Mouse (Mus musculus) heart, adult 2 months (tissue): ENCODE data around the gene Gak. TPM values are rescaled to one million over a fixed set of nuclear protein-coding genes. Genes with fewer than 3 reads are reported as not detected.

Experiments used
- DNase-seq, 2 experiments: peaks; one replicate each; pipeline ENCODE4 v3.0.0; 2021
- H3K27ac ChIP-seq: fragments of 200-600 bp; 2 replicates; pipeline ENCODE4 v1.8.1; 2022
- H3K27me3 ChIP-seq: fragments of 200-500 bp; 2 replicates; pipeline ENCODE4 v1.6.1; 2012; ENCODE audit warnings: mild to moderate bottlenecking, low read length, inconsistent platforms, mixed read lengths; ENCODE audit not compliant: control insufficient read depth, insufficient read depth
- H3K36me3 ChIP-seq: fragments of 200-500 bp; 2 replicates; pipeline ENCODE4 v1.6.1; 2012; ENCODE audit warnings: low read length, inconsistent platforms; ENCODE audit not compliant: control insufficient read depth, insufficient read depth
- H3K4me1 ChIP-seq: fragments of 200-500 bp; 2 replicates; pipeline ENCODE4 v1.6.1; 2011; ENCODE audit warnings: low read length; ENCODE audit not compliant: control insufficient read depth, insufficient read depth
- H3K4me3 ChIP-seq: fragments of 200-600 bp; 2 replicates; pipeline ENCODE4 v1.8.1; 2022
- H3K79me2 ChIP-seq: fragments of 200-500 bp; replicated peaks from 2 replicates; pipeline ENCODE4 v1.6.1; 2012; ENCODE audit warnings: mild to moderate bottlenecking, inconsistent platforms, low read length, moderate library complexity, mixed read lengths; ENCODE audit not compliant: control insufficient read depth, insufficient read depth
- H3K9ac ChIP-seq: fragments of 200-500 bp; 2 replicates; pipeline ENCODE4 v1.6.1; 2012; ENCODE audit warnings: low read depth, mild to moderate bottlenecking, control low read depth, inconsistent platforms, low read length, mixed read lengths
- CTCF ChIP-seq: fragments of 200-600 bp; IDR thresholded peaks from 2 replicates; pipeline ENCODE4 v1.8.1; 2022; ENCODE audit warnings: antibody characterized with exemption, mild to moderate bottlenecking, moderate library complexity
- EP300 ChIP-seq: fragments of 200-500 bp; IDR thresholded peaks from 2 replicates; pipeline ENCODE4 v1.6.1; 2011; ENCODE audit warnings: low read depth, low read length, control low read depth; ENCODE audit not compliant: insufficient read depth
- POLR2A ChIP-seq: fragments of 200-500 bp; IDR thresholded peaks from 2 replicates; pipeline ENCODE4 v1.6.1; 2011; ENCODE audit warnings: mild to moderate bottlenecking, low read depth, low read length, control low read depth; ENCODE audit not compliant: insufficient read depth
- WGBS: fragments of 180-500 bp; shearing (Covaris S2); methylation state at CpG from one replicate; pipeline ENCODE4 v1.1.7; 2018; 5-methylcytosine and 5-hydroxymethylcytosine counted together
- intact Hi-C: fragments of 180-260 bp; cut with DNase I; formaldehyde crosslinking; loops from one replicate; pipeline ENCODE4 v1.15.1; 2025
- polyA plus RNA-seq: library from polyadenylated mRNA; depleted of rRNA; stranded (reverse); fragments of >200 nt; gene quantifications from 2 replicates; pipeline ENCODE4 v1.2.3, GENCODE M21; 2012
- total RNA-seq, 2 experiments: library from RNA; stranded (reverse); gene quantifications; 2 replicates each; pipeline ENCODE4 v1.2.3; 2021

The Gak gene
- total and polyA plus RNA-seq, 3 experiments = 19.6 to 23.3 (median 20.4) TPM

DNA sequence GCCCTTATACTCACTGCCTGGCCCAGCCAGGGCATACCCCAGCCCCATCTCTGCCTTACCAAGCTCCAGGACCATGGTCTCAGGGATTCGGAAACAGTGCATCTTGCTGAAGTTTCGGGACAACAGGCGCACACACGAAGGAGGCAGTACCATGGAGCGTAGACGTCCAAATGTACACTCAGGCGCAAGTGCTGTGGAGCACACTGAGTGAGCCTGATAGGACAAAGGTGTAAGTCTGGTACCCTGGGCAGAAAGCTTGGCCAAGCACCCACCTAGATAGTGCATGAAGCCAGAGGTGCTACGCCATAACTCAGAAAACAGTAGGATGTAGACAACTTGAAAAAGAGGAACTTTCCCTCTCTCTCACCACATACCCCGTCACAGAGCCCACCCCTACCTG lies 25.8 kb upstream of the Gak start:
- H3K27me3 ChIP-seq = no peaks in the 10 kb centered on the region
- H3K79me2 ChIP-seq = peaks cover 3% of the 10 kb centered on the region; the same call in 1 of the 2 replicates
- intact Hi-C loops = no loop called here
- no peak overlapping the region for H3K27ac ChIP-seq
- WGBS = 95% methylated on average over 9 of the region's 9 CpGs
- TF ChIP-seq POLR2A = no peak
- no peak for TF ChIP-seq CTCF
- TF ChIP-seq EP300 = no peak
- H3K4me1 ChIP-seq = peaks cover 6% of the 10 kb centered on the region
- H3K9ac ChIP-seq = no peak overlapping the region
- H3K36me3 ChIP-seq = no peaks in the 10 kb centered on the region
- H3K4me3 ChIP-seq = no peak overlapping the region
- DNase-seq = no peak

GRCm38 (mm10) chr5:108654444-108654990 lies 25.0 kb upstream of the Gak start:
- Histone ChIP-seq H3K9ac (no peak overlapping the region), H3K27ac (no peak overlapping the region), H3K36me3 (no peaks in the 10 kb centered on the region), H3K79me2 (peaks cover 3% of the 10 kb centered on the region; the same call in 1 of the 2 replicates), H3K27me3 (no peaks in the 10 kb centered on the region), H3K4me1 (peaks cover 2% of the 10 kb centered on the region), H3K4me3 (no peak overlapping the region)
- TF ChIP-seq EP300 (no peak), CTCF (no peak), POLR2A (no peak)
- DNase-seq = no peak
- intact Hi-C loops = loop anchor here (5.0 kb wide), 1 partner anchor 227 kb away; no protein-coding TSS in a partner anchor
- 93% methylated on average over 10 of the region's 10 CpGs for WGBS

DNA sequence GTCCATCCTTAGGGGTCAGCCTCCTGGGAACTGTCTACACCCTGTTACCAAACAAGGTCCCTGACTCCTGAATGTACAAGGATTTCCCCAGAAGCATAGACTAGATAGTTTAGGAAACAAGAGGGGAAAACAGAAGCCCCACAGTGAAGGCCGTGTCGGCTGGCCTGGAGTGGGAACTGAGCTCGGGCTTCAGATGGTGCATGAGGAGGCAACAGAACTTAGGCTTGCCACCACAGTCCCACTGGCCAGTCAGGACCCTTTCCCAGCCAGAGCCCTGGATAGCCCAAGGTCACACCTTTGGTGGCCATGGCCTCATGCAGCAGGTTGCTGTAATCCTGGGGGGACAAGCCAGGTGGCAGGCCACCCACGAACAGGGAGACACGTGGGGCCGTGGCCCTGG lies 23.8 kb upstream of the Gak start:
- Histone ChIP-seq H3K27ac (no peak overlapping the region), H3K4me3 (no peak overlapping the region), H3K36me3 (no peaks in the 10 kb centered on the region), H3K27me3 (no peaks in the 10 kb centered on the region), H3K79me2 (no peaks in the 10 kb centered on the region), H3K9ac (no peak overlapping the region), H3K4me1 (no peaks in the 10 kb centered on the region)
- whole genome bisulfite sequencing = 87% methylated on average over 6 of the region's 6 CpGs
- TF ChIP-seq CTCF (no peak), EP300 (no peak)
- no peak for DNase-seq
- intact Hi-C loops = loop anchor here (5.0 kb wide), 1 partner anchor 226 kb away; no protein-coding TSS in a partner anchor

- no peak for DNase-seq
- Histone ChIP-seq H3K9ac (no peak overlapping the region), H3K36me3 (no peaks in the 10 kb centered on the region), H3K27me3 (no peaks in the 10 kb centered on the region), H3K4me1 (no peaks in the 10 kb centered on the region), H3K4me3 (no peak overlapping the region), H3K79me2 (no peaks in the 10 kb centered on the region), H3K27ac (no peak overlapping the region)
- TF ChIP-seq EP300 (no peak), POLR2A (no peak), CTCF (peak; percentile 77)
- 45% methylated on average over 1 of the region's 1 CpGs for WGBS
- intact Hi-C loops = loop anchor here (5.0 kb wide), 1 partner anchor 225 kb away; no protein-coding TSS in a partner anchor
Measured at GRCm38 (mm10) chr5:108651823-108652222, 22.3 kb upstream of the Gak start.

DNA sequence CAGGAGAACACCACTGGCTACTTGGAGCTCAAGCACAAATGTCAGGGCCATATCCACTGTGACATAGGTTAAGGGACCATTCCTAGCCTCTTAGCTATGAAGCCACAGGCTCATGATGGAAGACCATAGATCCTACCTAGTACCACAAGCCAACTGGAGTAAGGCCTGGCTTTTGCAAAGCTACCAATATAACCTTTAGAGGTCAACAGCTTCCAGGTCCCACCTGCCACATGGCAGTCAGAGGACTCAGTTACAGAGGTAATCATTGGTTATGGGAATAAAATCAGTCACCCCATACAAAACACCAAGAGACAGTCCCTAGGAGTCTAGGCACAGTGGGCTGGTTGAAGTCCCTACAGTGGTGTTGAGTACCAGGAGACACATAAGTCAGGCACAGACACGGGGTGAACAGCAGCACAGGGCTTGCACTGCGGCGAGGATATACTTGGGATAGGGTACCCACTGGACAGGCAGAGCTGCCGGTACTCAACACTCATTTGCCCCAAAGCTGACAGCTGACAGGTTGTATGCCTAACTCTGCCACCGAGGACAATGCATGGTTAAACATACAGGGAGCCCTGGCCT lies 21.7 kb upstream of the Gak start:
- intact Hi-C loops = loop anchor here (5.0 kb wide), 1 partner anchor 224 kb away; no protein-coding TSS in a partner anchor
- Histone ChIP-seq H3K4me3 (no peak overlapping the region), H3K9ac (no peak overlapping the region), H3K27ac (no peak overlapping the region), H3K27me3 (no peaks in the 10 kb centered on the region), H3K79me2 (no peaks in the 10 kb centered on the region), H3K4me1 (no peaks in the 10 kb centered on the region), H3K36me3 (no peaks in the 10 kb centered on the region)
- TF ChIP-seq EP300 (no peak), CTCF (no peak), POLR2A (no peak)
- DNase-seq = no peak
- 82% methylated on average over 5 of the region's 5 CpGs for WGBS

- intact Hi-C loops = loop anchor here (5.0 kb wide), 1 partner anchor 223 kb away; no protein-coding TSS in a partner anchor
Measured at GRCm38 (mm10) chr5:108650341-108650740, 20.8 kb upstream of the Gak start.

More at GRCm38 (mm10) chr5:108650341-108650740, 20.8 kb upstream of the Gak start:
- no peaks in the 10 kb centered on the region for H3K4me1 ChIP-seq
- H3K36me3 ChIP-seq = no peaks in the 10 kb centered on the region
- WGBS = 90% methylated on average over 7 of the region's 7 CpGs
- no peak for DNase-seq
- H3K27me3 ChIP-seq = no peaks in the 10 kb centered on the region
- no peak overlapping the region for H3K27ac ChIP-seq
- H3K9ac ChIP-seq = no peak overlapping the region
- no peaks in the 10 kb centered on the region for H3K79me2 ChIP-seq
- no peak overlapping the region for H3K4me3 ChIP-seq
- TF ChIP-seq POLR2A (no peak), CTCF (no peak), EP300 (no peak)
